Mouse (Mus musculus) heart, postnatal 0 days (tissue): Measurements from ENCODE around the gene Zfp710. TPM values are rescaled to one million over a fixed set of nuclear protein-coding genes. Genes with fewer than 3 reads are reported as not detected.

Source experiments
- ATAC-seq: fragments of 200-750 bp; cut with Nextera tagmentation; 2 replicates; pipeline ENCODE4 v1.8.0; 2017; ENCODE audit warnings: low read depth, moderate number of reproducible peaks, moderate library complexity; ENCODE audit not compliant: insufficient read depth
- DNase-seq: peaks from one replicate; pipeline ENCODE4 v3.0.0-alpha.2; 2016; ENCODE audit warnings: low spot score
- H3K27ac ChIP-seq: fragments of 300-500 bp; sonication (generic); 2 replicates; pipeline ENCODE4 v1.5.1; 2014; ENCODE audit warnings: low read depth, mild to moderate bottlenecking
- H3K27me3 ChIP-seq: fragments of 300-500 bp; sonication (generic); 2 replicates; pipeline ENCODE4 v1.6.1; 2014; ENCODE audit warnings: low read length, mixed read lengths; ENCODE audit not compliant: control insufficient read depth, insufficient read depth
- H3K36me3 ChIP-seq: fragments of 300-500 bp; sonication (generic); replicated peaks from 2 replicates; pipeline ENCODE4 v1.6.1; 2014; ENCODE audit warnings: low read length, mixed read lengths; ENCODE audit not compliant: control insufficient read depth, insufficient read depth
- H3K4me1 ChIP-seq: fragments of 300-500 bp; sonication (generic); 2 replicates; pipeline ENCODE4 v1.6.1; 2014; ENCODE audit warnings: antibody characterized with exemption; ENCODE audit not compliant: control insufficient read depth, insufficient read depth
- H3K4me2 ChIP-seq: fragments of 300-500 bp; sonication (generic); 2 replicates; pipeline ENCODE4 v1.6.1; 2014; ENCODE audit warnings: low read depth, mild to moderate bottlenecking, low read length, moderate library complexity
- H3K4me3 ChIP-seq: fragments of 300-500 bp; sonication (generic); 2 replicates; pipeline ENCODE4 v1.5.1; 2014; ENCODE audit warnings: low read depth, low read length
- H3K9ac ChIP-seq: fragments of 300-500 bp; sonication (generic); replicated peaks from 2 replicates; pipeline ENCODE4 v1.6.1; 2014; ENCODE audit warnings: low read depth, low read length, mixed read lengths
- H3K9me3 ChIP-seq: fragments of 300-500 bp; sonication (generic); replicated peaks from 2 replicates; pipeline ENCODE4 v1.6.1; 2016; ENCODE audit warnings: low read length; ENCODE audit not compliant: control insufficient read depth
- CTCF ChIP-seq: IDR thresholded peaks from 2 replicates; pipeline ENCODE4 v1.5.1; 2016; ENCODE audit warnings: antibody characterized with exemption, control low read depth, low read depth
- EP300 ChIP-seq: IDR thresholded peaks from 2 replicates; pipeline ENCODE4 v1.6.1; 2016; ENCODE audit warnings: antibody characterized with exemption, low read depth
- WGBS: fragments of 180-500 bp; shearing (Covaris S2); extraction: QIAGEN DNeasy Blood & Tissue Kit; methylation state at CpG from one replicate; pipeline ENCODE4 v1.1.7; 2014; 5-methylcytosine and 5-hydroxymethylcytosine counted together
- polyA plus RNA-seq: library from polyadenylated mRNA; unstranded; fragments of >200 nt; fragmentation: Nextera tagmentation; extraction: Ambion mirVana; gene quantifications from 2 replicates; pipeline ENCODE4 v1.2.1, GENCODE M21; 2015
- total RNA-seq: library from RNA; depleted of rRNA; stranded (reverse); fragments of >200 nt; gene quantifications from 2 replicates; pipeline ENCODE4 v1.2.3, GENCODE M21; 2014; ENCODE audit warnings: low replicate concordance

Zfp710 gene
- total and polyA plus RNA-seq, 2 experiments from 2014 or later: 7.5 to 29.7 TPM

DNA sequence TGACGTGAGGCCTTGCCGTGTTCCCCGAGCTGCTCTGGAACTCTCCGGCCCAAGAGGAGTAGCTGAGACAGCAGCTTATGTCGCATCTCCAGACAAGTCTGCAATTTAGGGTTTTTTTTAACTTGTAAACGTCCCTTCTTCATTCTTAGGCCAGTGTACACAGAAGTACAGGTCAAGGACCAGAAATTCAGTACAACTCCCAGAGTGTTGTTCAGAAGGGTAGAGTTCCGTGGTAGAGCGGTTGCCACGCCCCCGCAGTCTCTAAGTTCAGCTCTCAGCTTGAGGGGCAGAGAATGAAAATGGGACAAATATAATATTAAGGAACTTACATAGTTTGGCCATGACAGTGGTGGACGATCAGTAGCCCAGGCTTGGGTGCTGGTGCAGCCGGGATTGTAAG, 31.2 kb downstream of the Zfp710 start:
- Histone ChIP-seq H3K9me3 (no peaks in the 10 kb centered on the region), H3K4me2 (no peak overlapping the region), H3K4me1 (peaks cover 62% of the 10 kb centered on the region), H3K36me3 (no peaks in the 10 kb centered on the region; the same call in 1 of the 2 replicates), H3K4me3 (0 out of 2 replicates have a peak overlapping the region, but pooled peaks have one; percentile 3), H3K27ac (peak overlapping the region; percentile 39; the same call in 1 of the 2 replicates), H3K9ac (no peak overlapping the region), H3K27me3 (no peaks in the 10 kb centered on the region)
- TF ChIP-seq EP300: no peak
- TF ChIP-seq CTCF: no peak
- DNase-seq (no peak), ATAC-seq (no peak)
- 74% methylated on average over 12 of the region's 12 CpGs for WGBS

DNA sequence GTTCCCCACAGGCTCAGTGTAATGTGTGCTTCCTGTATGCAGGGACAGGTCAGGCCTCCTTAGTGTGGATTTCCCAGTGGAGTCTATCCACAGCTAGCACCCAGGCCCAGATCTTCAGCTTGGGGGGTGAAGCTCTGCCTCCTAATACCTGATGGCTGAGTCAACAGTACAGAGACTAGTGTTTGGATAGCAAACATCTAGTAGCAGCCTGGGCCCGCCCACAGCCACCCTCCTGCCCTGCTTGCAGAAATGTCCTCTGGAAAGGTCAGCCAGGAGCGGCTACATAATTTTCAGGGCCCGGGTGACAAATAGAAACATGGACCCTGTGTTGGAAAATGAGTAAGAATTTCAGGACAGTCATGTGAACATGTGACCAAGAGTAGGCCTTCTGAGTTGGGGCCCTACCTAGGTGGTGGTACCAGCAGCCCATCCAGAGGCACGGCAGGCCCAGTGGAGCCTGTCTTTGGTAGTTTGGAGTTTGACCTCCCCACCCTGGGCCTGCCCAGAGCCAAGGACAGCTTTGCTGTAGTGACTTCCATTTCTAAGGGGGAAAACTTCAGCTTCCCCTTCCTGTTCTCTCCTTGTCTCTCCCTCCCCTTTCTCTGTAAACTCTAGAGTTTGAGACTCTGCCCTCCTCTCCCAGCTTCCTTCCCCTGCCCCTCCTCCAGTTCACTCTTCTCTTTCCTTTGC, 32.5 kb downstream of the Zfp710 start:
- DNase-seq (peak; percentile 67), ATAC-seq (peak; percentile 57)
- H3K9me3 ChIP-seq: no peaks in the 10 kb centered on the region
- peak overlapping the region; percentile 95 for H3K27ac ChIP-seq
- no peak overlapping the region for H3K4me3 ChIP-seq
- no peaks in the 10 kb centered on the region; the same call in 1 of the 2 replicates for H3K36me3 ChIP-seq
- no peaks in the 10 kb centered on the region for H3K27me3 ChIP-seq
- H3K4me2 ChIP-seq: 0 out of 2 replicates have a peak overlapping the region, but pooled peaks have one; percentile 4
- WGBS: 32% methylated on average over 4 of the region's 4 CpGs
- H3K9ac ChIP-seq: peak overlapping the region; percentile 54
- peaks cover 65% of the 10 kb centered on the region for H3K4me1 ChIP-seq
- TF ChIP-seq EP300 (0 out of 2 replicates have a peak, but pooled peaks have one; percentile 4), CTCF (no peak)

DNA sequence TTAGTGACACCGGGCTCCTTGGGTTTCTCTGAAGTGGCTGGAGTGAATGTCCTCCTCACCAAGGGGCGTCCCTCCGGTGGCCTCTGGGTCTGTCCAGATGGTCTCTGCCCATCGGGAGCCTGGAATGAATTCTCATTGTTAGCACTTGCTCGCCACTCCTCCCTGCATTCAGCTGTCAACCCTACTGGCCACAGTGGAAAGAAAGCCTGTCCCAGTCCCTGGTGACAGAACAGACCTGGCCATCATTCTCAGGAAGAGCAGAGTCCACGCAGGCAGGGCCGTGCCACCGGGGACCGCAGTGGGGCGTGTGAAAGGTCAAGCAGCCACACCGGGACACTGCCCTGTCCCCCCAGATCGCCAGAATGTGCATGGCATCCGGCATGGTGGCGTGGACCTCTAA, 33.2 kb downstream of the Zfp710 start:
- no peaks in the 10 kb centered on the region for H3K27me3 ChIP-seq
- H3K27ac ChIP-seq: peak overlapping the region; percentile 95
- H3K36me3 ChIP-seq: no peaks in the 10 kb centered on the region; the same call in 1 of the 2 replicates
- WGBS: 43% methylated on average over 14 of the region's 14 CpGs
- DNase-seq: no peak
- no peak overlapping the region for H3K4me2 ChIP-seq
- no peak overlapping the region for H3K4me3 ChIP-seq
- no peak for ATAC-seq
- TF ChIP-seq EP300: no peak
- TF ChIP-seq CTCF: no peak
- H3K4me1 ChIP-seq: peaks cover 59% of the 10 kb centered on the region
- peak overlapping the region; percentile 54 for H3K9ac ChIP-seq
- H3K9me3 ChIP-seq: no peaks in the 10 kb centered on the region

DNA sequence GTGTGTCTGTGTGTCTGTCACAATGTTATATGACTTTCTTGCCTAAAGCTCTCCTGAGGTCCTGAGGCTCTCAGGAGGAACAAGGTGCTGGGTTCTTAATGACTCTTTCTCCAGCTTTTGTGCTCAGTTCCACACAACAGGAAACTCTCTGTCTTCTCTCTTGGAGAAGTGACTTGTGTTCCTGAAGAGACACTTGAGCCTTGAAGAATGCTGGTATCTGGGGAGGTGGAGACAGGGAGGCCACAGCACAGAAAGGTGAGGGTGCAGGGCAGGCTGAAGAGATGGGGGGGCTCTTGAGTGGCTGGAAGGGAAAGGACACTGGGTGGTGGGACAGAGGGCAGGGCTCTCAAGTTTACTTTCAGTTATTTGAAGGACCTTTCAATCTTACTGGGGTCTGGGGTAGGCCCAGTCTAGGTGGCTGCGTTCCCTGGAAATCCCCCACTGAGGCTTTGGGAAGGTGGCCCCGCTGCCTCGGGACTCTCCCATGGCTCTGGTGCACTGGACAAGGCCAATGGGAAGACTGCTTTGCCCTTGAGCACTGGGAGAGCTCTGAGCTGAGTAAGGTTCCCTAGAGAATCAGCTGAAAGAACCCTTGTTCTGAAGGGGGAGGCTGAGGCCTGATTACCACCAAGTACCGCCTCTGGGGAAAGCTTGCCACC, 33.9 kb downstream of the Zfp710 start:
- no peaks in the 10 kb centered on the region for H3K36me3 ChIP-seq
- no peaks in the 10 kb centered on the region for H3K9me3 ChIP-seq
- no peaks in the 10 kb centered on the region for H3K27me3 ChIP-seq
- H3K4me2 ChIP-seq: no peak overlapping the region
- H3K4me1 ChIP-seq: peaks cover 52% of the 10 kb centered on the region
- no peak overlapping the region for H3K9ac ChIP-seq
- no peak for TF ChIP-seq EP300
- no peak for TF ChIP-seq CTCF
- ATAC-seq (no peak), DNase-seq (no peak)
- WGBS: 56% methylated on average over 4 of the region's 4 CpGs
- peak overlapping the region; percentile 95 for H3K27ac ChIP-seq
- H3K4me3 ChIP-seq: no peak overlapping the region

DNA sequence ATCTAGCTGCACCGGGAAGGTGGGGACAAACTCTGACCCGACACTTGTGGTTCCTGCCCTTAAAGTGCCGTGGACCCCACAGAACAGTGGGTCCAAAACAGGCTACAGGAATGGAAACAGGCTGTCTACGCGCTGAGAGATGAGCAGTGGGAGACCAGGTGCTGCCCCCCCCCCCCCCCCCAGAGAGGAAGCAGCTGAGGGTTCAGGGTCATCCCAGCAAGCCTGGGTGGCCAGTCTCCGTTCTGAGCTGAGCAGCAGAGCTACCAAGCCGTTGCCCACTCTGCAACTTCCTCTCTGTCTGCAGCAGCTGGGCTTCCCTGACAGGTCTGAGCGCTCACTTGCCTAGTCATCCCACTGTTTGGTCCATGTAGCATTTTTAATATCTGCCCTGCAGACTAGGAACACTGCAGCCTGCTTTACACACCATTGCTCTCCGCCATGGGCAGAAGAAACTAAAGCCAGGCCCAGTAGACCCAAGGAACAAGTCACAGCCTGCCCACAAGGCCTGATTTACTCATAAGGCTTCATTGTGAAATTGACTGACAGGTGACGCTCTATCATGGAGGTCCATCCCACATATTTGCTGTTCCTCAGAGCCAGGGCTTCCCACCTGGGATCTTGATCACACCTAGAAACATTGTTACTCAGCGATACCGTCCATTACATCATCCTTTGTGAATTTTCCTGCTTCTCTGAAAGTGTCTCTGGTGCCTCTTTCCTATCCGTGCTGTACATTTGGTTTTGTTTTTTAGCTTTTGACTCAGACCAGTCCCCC, 34.6 kb downstream of the Zfp710 start:
- H3K4me2 ChIP-seq: no peak overlapping the region
- no peak overlapping the region for H3K4me3 ChIP-seq
- H3K27me3 ChIP-seq: no peaks in the 10 kb centered on the region
- no peaks in the 10 kb centered on the region for H3K9me3 ChIP-seq
- H3K4me1 ChIP-seq: peaks cover 54% of the 10 kb centered on the region
- H3K9ac ChIP-seq: no peak overlapping the region
- peak overlapping the region; percentile 95 for H3K27ac ChIP-seq
- 55% methylated on average over 11 of the region's 13 CpGs for WGBS
- DNase-seq (no peak), ATAC-seq (no peak)
- H3K36me3 ChIP-seq: no peaks in the 10 kb centered on the region
- TF ChIP-seq EP300 (no peak), CTCF (no peak)
